Mouse (Mus musculus): ENCODE data around the gene Kcnj10.

The Kcnj10 gene

GRCm38 (mm10) chr1:172333512-172333911 lies 7.5 kb upstream of the Kcnj10 start:
- DNase-seq, result peak in 1 of 2 experiments; percentile 49

GRCm38 (mm10) chr1:172335804-172336203 lies 5.2 kb upstream of the Kcnj10 start:
- no peak for DNase-seq

- DNase-seq, result no peak
These were observed 3.4 kb upstream of the Kcnj10 start for GRCm38 (mm10) chr1:172337411-172338185.

GRCm38 (mm10) chr1:172341386-172341785 lies 376 bp downstream of the Kcnj10 start:
- no peak for DNase-seq

GRCm38 (mm10) chr1:172342729-172343128 lies 1.7 kb downstream of the Kcnj10 start:
- DNase-seq, result no peak

GRCm38 (mm10) chr1:172343914-172344313 lies 2.9 kb downstream of the Kcnj10 start:
- DNase-seq, result no peak

GRCm38 (mm10) chr1:172344820-172345219 lies 3.8 kb downstream of the Kcnj10 start:
- no peak for DNase-seq

GRCm38 (mm10) chr1:172346707-172347106 lies 5.7 kb downstream of the Kcnj10 start:
- DNase-seq, result no peak

GRCm38 (mm10) chr1:172347382-172347781 lies 6.4 kb downstream of the Kcnj10 start:
- no peak for DNase-seq

- no peak for DNase-seq
These were observed 8.5 kb downstream of the Kcnj10 start for GRCm38 (mm10) chr1:172349504-172349903.

GRCm38 (mm10) chr1:172349916-172350812 lies 9.2 kb downstream of the Kcnj10 start:
- peak; percentile 86 to 94 for DNase-seq

GRCm38 (mm10) chr1:172352001-172352400 lies 11.0 kb downstream of the Kcnj10 start:
- DNase-seq, result no peak

- DNase-seq, result no peak
These were observed 11.4 kb downstream of the Kcnj10 start for GRCm38 (mm10) chr1:172352453-172352852.

- DNase-seq, result no peak
These were observed 14.3 kb downstream of the Kcnj10 start for GRCm38 (mm10) chr1:172355336-172355735.

GRCm38 (mm10) chr1:172357550-172357949 lies 16.5 kb downstream of the Kcnj10 start:
- peak; percentile 76 to 80 for DNase-seq

- DNase-seq, result no peak
These were observed 17.3 kb downstream of the Kcnj10 start for GRCm38 (mm10) chr1:172358341-172358740.

- peak; percentile 47 to 66 for DNase-seq
These were observed 23.7 kb downstream of the Kcnj10 start for GRCm38 (mm10) chr1:172364684-172365083.

- DNase-seq, result peak; percentile 82 to 85
These were observed 27.9 kb downstream of the Kcnj10 start for GRCm38 (mm10) chr1:172368768-172369418.

- peak; percentile 99 for DNase-seq
These were observed 35.2 kb downstream of the Kcnj10 start, which contains the start of gene Pigm for GRCm38 (mm10) chr1:172376198-172376667. Gene Pigm, plus strand, starts transcription at chr1:172376546.

- peak in 1 of 2 experiments; percentile 49 for DNase-seq
These were observed 35.9 kb downstream of the Kcnj10 start for GRCm38 (mm10) chr1:172376758-172377458.

GRCm38 (mm10) chr1:172380066-172380465 lies 39.1 kb downstream of the Kcnj10 start:
- DNase-seq, result peak; percentile 67 to 71

GRCm38 (mm10) chr1:172382090-172382489 lies 41.1 kb downstream of the Kcnj10 start:
- DNase-seq, result no peak
